ENCODE assay signal across 23 mouse cellular contexts in the genomic region with DNA sequence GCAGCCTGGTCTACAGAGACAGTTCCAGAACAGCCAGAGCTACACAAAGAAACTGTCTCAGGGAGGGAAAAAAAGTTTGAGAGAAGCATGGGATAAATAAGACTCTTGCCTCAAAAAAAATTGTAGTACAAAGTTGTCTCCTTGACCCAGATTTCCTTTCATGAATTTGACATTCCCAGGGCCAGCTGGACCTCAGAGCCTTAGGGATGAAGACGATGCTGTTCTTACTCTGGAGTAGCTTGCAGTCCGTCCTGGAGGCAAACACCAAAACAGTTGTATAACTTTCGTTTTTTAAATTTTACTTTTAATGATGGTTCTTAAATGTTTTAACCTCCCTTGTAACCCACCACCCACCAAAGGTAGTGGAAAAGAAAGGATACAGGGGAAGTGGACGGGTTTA. TPM values are rescaled to one million over a fixed set of nuclear protein-coding genes. Genes with fewer than 3 reads are reported as not detected.
A peak's percentile ranks its signal among the peaks of the same experiment; 100 is the strongest.
DNase-seq lines count a peak whose midpoint lies in the region; ATAC-seq and TF ChIP-seq lines count a peak whose summit lies in the region.
"Had no signal": no experiment of that assay in that cellular context is flagged by ENCODE, and none has a peak within 500 bp of the region (broad histone marks: within the 10 kb centered on the region; RNA-seq: fewer than 3 reads in every experiment).

No protein-coding gene starts in this region.

- intact Hi-C loops in gastrocnemius, adult 2 months (cut with DNase I) = loop anchor here (5.0 kb wide), 1 partner anchor 60 kb away; no protein-coding TSS in a partner anchor
- intact Hi-C loops in heart, postnatal 14 days (cut with DNase I) = no loop called here

- no peak for DNase-seq in gastrocnemius, adult 2 months
- DNase-seq in gastrocnemius, adult 18-20 months (ENCODE audit: low spot score) = no peak
- DNase-seq in heart, postnatal 14 days = no peak
- no peak for DNase-seq in heart, postnatal 0 days (ENCODE audit: low spot score)
- DNase-seq in testis, postnatal 14 days (ENCODE audit: low spot score) = no peak
- DNase-seq: B cell, adult 2 months; cerebellum, adult 8-10 months; lung, adult 2 months; right cerebral cortex, postnatal 4 days had no signal

- H3K4me3 ChIP-seq in gastrocnemius, adult 2 months = no peak overlapping the region
- H3K4me3 ChIP-seq in heart, embryonic 15.5 days = no peak overlapping the region; the same call in 1 of the 2 replicates
- H3K4me3 ChIP-seq in heart, postnatal 0 days (ENCODE audit: low read depth, low read length) = no peak overlapping the region
- H3K4me3 ChIP-seq in myocyte = peak overlapping the region; percentile 92
- H3K4me3 ChIP-seq: embryonic facial prominence, embryonic 12.5 days; limb, embryonic 10.5 days had no signal

- H3K4me1 ChIP-seq in heart, embryonic 15.5 days (replicated peaks) = peaks cover 23% of the 10 kb centered on the region
- H3K4me1 ChIP-seq in heart, postnatal 0 days (ENCODE audit: control insufficient read depth, insufficient read depth) = peaks cover 18% of the 10 kb centered on the region

- no peaks in the 10 kb centered on the region for H3K27me3 ChIP-seq in heart, embryonic 15.5 days
- H3K27me3 ChIP-seq in heart, postnatal 0 days (ENCODE audit: control insufficient read depth, insufficient read depth, low read length) = no peaks in the 10 kb centered on the region
- no peaks in the 10 kb centered on the region for H3K27me3 ChIP-seq in myocyte (ENCODE audit: control insufficient read depth, insufficient read depth, insufficient read length)
- H3K27me3 ChIP-seq: embryonic facial prominence, embryonic 12.5 days had no signal

- H3K9me3 ChIP-seq in heart, embryonic 15.5 days (replicated peaks) = no peaks in the 10 kb centered on the region
- no peaks in the 10 kb centered on the region for H3K9me3 ChIP-seq in heart, postnatal 0 days (replicated peaks; ENCODE audit: control insufficient read depth, low read length)
- H3K9me3 ChIP-seq: embryonic facial prominence, embryonic 12.5 days; limb, embryonic 10.5 days had no signal

- no peak for TF ChIP-seq CTCF in gastrocnemius, adult 2 months (IDR thresholded peaks at IDR 0.05)
- TF ChIP-seq CTCF in heart, postnatal 0 days (IDR thresholded peaks at IDR 0.05; ENCODE audit: low read depth) = no peak

- H3K9ac ChIP-seq in heart, embryonic 15.5 days = 0 out of 2 replicates have a peak overlapping the region, but pooled peaks have one; percentile 26
- H3K9ac ChIP-seq in heart, postnatal 0 days (replicated peaks; ENCODE audit: low read depth, low read length) = no peak overlapping the region; the same call in none of the 2 replicates
- H3K9ac ChIP-seq: embryonic facial prominence, embryonic 12.5 days had no signal

- no peak overlapping the region for H3ac ChIP-seq in myocyte (ENCODE audit: control insufficient read depth, insufficient read length)

- H3K4me2 ChIP-seq in heart, embryonic 15.5 days = peak overlapping the region; percentile 83
- H3K4me2 ChIP-seq in heart, postnatal 0 days (ENCODE audit: low read depth, low read length) = no peak overlapping the region; the same call in 1 of the 2 replicates
- peak overlapping the region; percentile 99 for H3K4me2 ChIP-seq in myocyte (ENCODE audit: low read depth)
- H3K4me2 ChIP-seq: midbrain, embryonic 11.5 days had no signal

- TF ChIP-seq POLR2A in myocyte (IDR thresholded peaks at IDR 0.05; ENCODE audit: insufficient read length, low read depth) = no peak

- H3K79me2 ChIP-seq in myocyte (ENCODE audit: control insufficient read depth, insufficient read depth) = peaks cover 46% of the 10 kb centered on the region

- no peak for TF ChIP-seq EP300 in heart, postnatal 0 days (IDR thresholded peaks at IDR 0.05; ENCODE audit: low read depth)

- 0 out of 2 replicates have a peak, but pooled peaks cover 12% of the 10 kb centered on the region for H3K36me3 ChIP-seq in heart, embryonic 15.5 days
- peaks cover 9% of the 10 kb centered on the region; the same call in 1 of the 2 replicates for H3K36me3 ChIP-seq in heart, postnatal 0 days (replicated peaks; ENCODE audit: control insufficient read depth, insufficient read depth, low read length)
- H3K36me3 ChIP-seq in myocyte (ENCODE audit: control insufficient read depth, insufficient read depth) = peaks cover 6% of the 10 kb centered on the region

- WGBS in heart, embryonic 15.5 days = 75% methylated on average over 4 of the region's 4 CpGs
- WGBS in heart, postnatal 0 days = 57% methylated on average over 4 of the region's 4 CpGs

- ATAC-seq in heart, embryonic 15.5 days (replicated peaks; ENCODE audit: insufficient number of reproducible peaks, insufficient read depth, low FRiP score, low read depth) = no peak
- no peak for ATAC-seq in heart, postnatal 0 days (ENCODE audit: insufficient read depth, low read depth)
- ATAC-seq: hindbrain, postnatal 0 days had no signal

- H3K27ac ChIP-seq in gastrocnemius, adult 2 months = peak overlapping the region; percentile 73
- peak overlapping the region; percentile 90 for H3K27ac ChIP-seq in heart, embryonic 15.5 days
- peak overlapping the region; percentile 92 for H3K27ac ChIP-seq in heart, postnatal 0 days (ENCODE audit: low read depth)
- H3K27ac ChIP-seq: embryonic facial prominence, embryonic 12.5 days; hindbrain, postnatal 0 days; kidney, postnatal 0 days; limb, embryonic 10.5 days had no signal

TF ChIP-seq in myocyte, 11 proteins besides CTCF, POLR2A, EP300 and RAD21:
- no peak for TF ChIP-seq SRF (IDR thresholded peaks at IDR 0.05; ENCODE audit: control insufficient read depth, insufficient read length, low read depth)
- TF ChIP-seq MYOD1 (IDR thresholded peaks at IDR 0.05; ENCODE audit: control insufficient read depth in 1 of 3, insufficient read length in 2 of 3, low read depth in 2 of 3) = no peak

RNA-seq across cellular contexts. Expression of a gene that starts 2.0 kb away (rescaled TPM):
- total RNA-seq in gastrocnemius, adult 2 months (2021) = 10 to 100 TPM; 12.1 to 14.2 TPM
- total RNA-seq in gastrocnemius, adult 18-20 months (2021) = 10 to 100 TPM; 12.1 to 14.5 TPM
- polyA plus RNA-seq in heart, embryonic 15.5 days (2015; fragmentation: Nextera tagmentation; extraction: Ambion mirVana) = 16.6 and 21.2 TPM in 2 replicates
- 10 to 100 TPM; 13.1 to 15.5 TPM for total RNA-seq in heart, postnatal 14 days (2021)
- 13.3 and 21.0 TPM in 2 replicates for total RNA-seq in heart, postnatal 0 days (2014; rRNA removed; ENCODE audit: low replicate concordance)
- 11.7 and 13.4 TPM in 2 replicates for polyA plus RNA-seq in heart, postnatal 0 days (2015; fragmentation: Nextera tagmentation; extraction: Ambion mirVana)
- polyA plus RNA-seq in myocyte (2012; fragmentation: generic; extraction: Trizol) = 64.0 TPM

RNA-seq across cellular contexts. Expression of a gene that starts 7.0 kb away (rescaled TPM):
- total RNA-seq in gastrocnemius, adult 2 months (2021) = 10 to 100 TPM; 12.9 to 13.4 TPM
- 10 to 100 TPM; 11.1 to 12.5 TPM for total RNA-seq in gastrocnemius, adult 18-20 months (2021)
- polyA plus RNA-seq in heart, embryonic 15.5 days (2015; fragmentation: Nextera tagmentation; extraction: Ambion mirVana) = 14.9 and 16.4 TPM in 2 replicates
- 10 to 100 TPM; 28.4 to 29.0 TPM for total RNA-seq in heart, postnatal 14 days (2021)
- total RNA-seq in heart, postnatal 0 days (2014; rRNA removed; ENCODE audit: low replicate concordance) = 6.2 and 11.1 TPM in 2 replicates
- 12.5 and 13.9 TPM in 2 replicates for polyA plus RNA-seq in heart, postnatal 0 days (2015; fragmentation: Nextera tagmentation; extraction: Ambion mirVana)
- polyA plus RNA-seq in myocyte (2012; fragmentation: generic; extraction: Trizol) = 12.3 TPM

RNA-seq across cellular contexts. Expression of a gene that starts 26.2 kb away (rescaled TPM):
- total RNA-seq in gastrocnemius, adult 2 months (2021) = not detected
- not detected for total RNA-seq in gastrocnemius, adult 18-20 months (2021)
- not detected in 2 replicates for polyA plus RNA-seq in heart, embryonic 15.5 days (2015; fragmentation: Nextera tagmentation; extraction: Ambion mirVana)
- total RNA-seq in heart, postnatal 14 days (2021) = not detected
- not detected in 2 replicates for total RNA-seq in heart, postnatal 0 days (2014; rRNA removed; ENCODE audit: low replicate concordance)
- not detected in 2 replicates for polyA plus RNA-seq in heart, postnatal 0 days (2015; fragmentation: Nextera tagmentation; extraction: Ambion mirVana)
- polyA plus RNA-seq in myocyte (2012; fragmentation: generic; extraction: Trizol) = not detected
- total RNA-seq: adrenal gland, postnatal 36 days; common myeloid progenitor, adult 5-6 weeks; hindbrain, postnatal 0 days; layer of hippocampus, adult 18-20 months; neutrophil, adult 5-6 weeks had no signal
- polyA plus RNA-seq: embryonic facial prominence, embryonic 12.5 days; forebrain, embryonic 11.5 days; gonadal fat pad, adult 2 months; hindbrain, postnatal 0 days; kidney, postnatal 0 days; limb, embryonic 10.5 days; lung, adult 2 months; midbrain, embryonic 11.5 days; thymus, postnatal 0 days had no signal

RNA-seq across cellular contexts. Expression of a gene that starts 45.3 kb away (rescaled TPM):
- total RNA-seq in gastrocnemius, adult 2 months (2021) = 1 to 10 TPM; 2.1 to 2.3 TPM
- total RNA-seq in gastrocnemius, adult 18-20 months (2021) = 1 to 10 TPM; 1.2 to 1.3 TPM
- polyA plus RNA-seq in heart, embryonic 15.5 days (2015; fragmentation: Nextera tagmentation; extraction: Ambion mirVana) = 0.72 and 2.0 TPM in 2 replicates
- under 1 TPM; 0.31 to 0.39 TPM for total RNA-seq in heart, postnatal 14 days (2021)
- total RNA-seq in heart, postnatal 0 days (2014; rRNA removed; ENCODE audit: low replicate concordance) = not detected in 2 replicates
- polyA plus RNA-seq in heart, postnatal 0 days (2015; fragmentation: Nextera tagmentation; extraction: Ambion mirVana) = 0.08 and 0.11 TPM in 2 replicates
- polyA plus RNA-seq in myocyte (2012; fragmentation: generic; extraction: Trizol) = 6.6 TPM
- total RNA-seq: common myeloid progenitor, adult 5-6 weeks; neutrophil, adult 5-6 weeks had no signal
- polyA plus RNA-seq: thymus, postnatal 0 days had no signal
